Mouse (Mus musculus) thymus, adult 2 months (tissue): Measurements from ENCODE around the gene Ptgr2.

Source experiments
- CTCF ChIP-seq: fragments of 200-500 bp; IDR thresholded peaks from 2 replicates; pipeline ENCODE4 v1.5.1; 2012; ENCODE audit warnings: mild to moderate bottlenecking, control low read depth, low read length, moderate library complexity, borderline replicate concordance; ENCODE audit not compliant: control insufficient read depth, poor library complexity, insufficient read depth; ENCODE audit errors: extremely low read depth
- POLR2A ChIP-seq: fragments of 200-500 bp; IDR thresholded peaks from 2 replicates; pipeline ENCODE4 v1.6.1; 2012; ENCODE audit warnings: mild to moderate bottlenecking, low read length, control low read depth, moderate library complexity; ENCODE audit not compliant: control insufficient read depth, poor library complexity, insufficient read depth; ENCODE audit errors: extremely low read depth

GRCm38 (mm10) chr12:84276799-84277198 is 8.2 kb upstream of the Ptgr2 start:
- no peak for TF ChIP-seq CTCF
- TF ChIP-seq POLR2A = no peak
